Mouse (Mus musculus) spleen, postnatal 4 days (tissue): ENCODE measurements around the gene Sbf1.

Source experiments
- DNase-seq, 2 experiments: peaks; one replicate each; pipeline ENCODE4 v3.0.0; 2022; ENCODE audit warnings: low spot score in 2 of 2

Gene Sbf1

GRCm38 (mm10) chr15:89315190-89315731, at the start of gene Sbf1:
TSS of gene Sbf1 (minus strand) at chr15:89315311.
- peak; percentile 97 to 98 for DNase-seq

- DNase-seq: no peak
Observed at GRCm38 (mm10) chr15:89363051-89363450, 47.9 kb upstream of the Sbf1 start.

- DNase-seq: no peak
Observed at GRCm38 (mm10) chr15:89358784-89359183, 43.7 kb upstream of the Sbf1 start.

GRCm38 (mm10) chr15:89356372-89356771, 41.3 kb upstream of the Sbf1 start:
- DNase-seq: peak; percentile 82 to 87

- DNase-seq: peak; percentile 96 to 99
Observed at GRCm38 (mm10) chr15:89355241-89356187, 40.4 kb upstream of the Sbf1 start, which contains the start of the genes Lmf2 and Ncaph2. TSS of gene Lmf2 (minus strand) at chr15:89355659. TSS of gene Ncaph2 (plus strand) at chr15:89355719.

GRCm38 (mm10) chr15:89354455-89354854, 39.3 kb upstream of the Sbf1 start:
- DNase-seq: peak in 1 of 2 experiments; percentile 18

- DNase-seq: no peak
Observed at GRCm38 (mm10) chr15:89353837-89354236, 38.7 kb upstream of the Sbf1 start.

- DNase-seq: no peak
Observed at GRCm38 (mm10) chr15:89352795-89353194, 37.7 kb upstream of the Sbf1 start.

- no peak for DNase-seq
Observed at GRCm38 (mm10) chr15:89352054-89352453, 36.9 kb upstream of the Sbf1 start.

GRCm38 (mm10) chr15:89351302-89351701, 36.2 kb upstream of the Sbf1 start:
- DNase-seq: no peak

GRCm38 (mm10) chr15:89350447-89350846, 35.3 kb upstream of the Sbf1 start:
- DNase-seq: no peak

- DNase-seq: no peak
Observed at GRCm38 (mm10) chr15:89343325-89343724, 28.2 kb upstream of the Sbf1 start.

GRCm38 (mm10) chr15:89341678-89342077, 26.6 kb upstream of the Sbf1 start:
- no peak for DNase-seq

- DNase-seq: no peak
Observed at GRCm38 (mm10) chr15:89340136-89340535, 25.0 kb upstream of the Sbf1 start.

- no peak for DNase-seq
Observed at GRCm38 (mm10) chr15:89339696-89340095, 24.6 kb upstream of the Sbf1 start.

GRCm38 (mm10) chr15:89336422-89336821, 21.3 kb upstream of the Sbf1 start:
- no peak for DNase-seq

- no peak for DNase-seq
Observed at GRCm38 (mm10) chr15:89334774-89335537, 19.8 kb upstream of the Sbf1 start.

- no peak for DNase-seq
Observed at GRCm38 (mm10) chr15:89334271-89334670, 19.2 kb upstream of the Sbf1 start, which contains the start of gene Miox. TSS of gene Miox (plus strand) at chr15:89334398.

- no peak for DNase-seq
Observed at GRCm38 (mm10) chr15:89326441-89326840, 11.3 kb upstream of the Sbf1 start.

- no peak for DNase-seq
Observed at GRCm38 (mm10) chr15:89323656-89324055, 8.5 kb upstream of the Sbf1 start.

- no peak for DNase-seq
Observed at GRCm38 (mm10) chr15:89322670-89323522, 7.8 kb upstream of the Sbf1 start, which contains the start of gene Adm2. TSS of gene Adm2 (plus strand) at chr15:89322720.
